Mouse (Mus musculus): ENCODE measurements around the gene Celsr2. TPM values are rescaled to one million over a fixed set of nuclear protein-coding genes. Genes with fewer than 3 reads are reported as not detected.

The Celsr2 gene
- 4.4 to 6.8 TPM (median 4.9 TPM) in 4 replicates for total RNA-seq (2023)

DNA sequence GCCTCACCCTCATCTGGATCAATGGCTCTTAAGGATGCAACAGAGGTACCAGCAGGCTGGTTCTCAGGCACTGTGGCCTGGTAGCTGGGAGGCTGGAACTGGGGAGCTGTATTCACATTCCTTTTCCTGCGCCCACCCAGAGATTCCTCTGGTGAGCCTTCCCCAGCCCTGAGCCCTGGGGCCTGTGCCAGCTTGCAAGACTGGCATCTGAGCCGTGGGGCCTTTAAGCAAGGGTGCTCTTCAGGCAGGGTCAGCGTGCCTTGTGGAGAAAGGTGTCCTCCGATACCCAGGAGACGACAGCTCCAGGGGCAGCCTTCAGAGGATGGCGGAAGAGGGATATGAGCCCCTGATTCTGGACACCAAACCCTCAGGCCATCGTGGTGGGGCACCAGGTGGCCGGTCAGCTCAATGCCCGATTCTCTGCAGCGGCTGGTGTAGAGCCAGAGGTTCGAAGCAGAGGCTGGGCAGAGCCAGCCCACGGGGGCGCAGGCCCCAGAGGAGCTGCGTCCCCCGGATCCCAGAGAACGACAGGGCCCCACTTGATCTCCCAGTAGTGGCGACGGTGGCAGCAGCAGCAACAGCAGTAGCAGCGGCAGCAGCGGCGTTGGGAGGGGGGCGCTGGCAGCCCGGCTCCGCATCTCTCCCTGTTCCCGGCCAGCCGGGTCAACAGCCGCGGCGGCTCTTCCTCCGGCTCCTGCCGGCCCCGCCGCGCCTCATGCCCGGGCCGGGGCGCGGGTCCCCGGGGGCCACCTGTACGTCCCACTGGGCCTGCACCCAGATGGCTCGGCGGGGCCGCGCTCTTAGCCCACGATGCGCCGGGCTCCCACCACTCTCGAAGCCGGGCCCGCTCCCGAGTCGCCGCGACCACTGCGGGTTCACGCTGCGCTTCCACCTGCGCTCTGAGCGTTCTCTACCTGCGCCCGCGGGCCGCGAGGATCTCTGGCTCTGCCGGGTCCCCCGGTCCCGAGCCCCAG is at the start of gene Celsr2:
TSS of gene Celsr2 (minus strand) at position 696 of the 974 bp plus-strand sequence.

GRCm38 (mm10) chr3:108444698-108445365 is 29.5 kb upstream of the Celsr2 start, which contains the start of gene Sars:
Sars (minus strand) TSS chr3:108445209.

GRCm38 (mm10) chr3:108383485-108384354 is 31.6 kb downstream of the Celsr2 start, which contains the start of gene Psrc1:
Psrc1 (plus strand) TSS chr3:108383839.

DNA sequence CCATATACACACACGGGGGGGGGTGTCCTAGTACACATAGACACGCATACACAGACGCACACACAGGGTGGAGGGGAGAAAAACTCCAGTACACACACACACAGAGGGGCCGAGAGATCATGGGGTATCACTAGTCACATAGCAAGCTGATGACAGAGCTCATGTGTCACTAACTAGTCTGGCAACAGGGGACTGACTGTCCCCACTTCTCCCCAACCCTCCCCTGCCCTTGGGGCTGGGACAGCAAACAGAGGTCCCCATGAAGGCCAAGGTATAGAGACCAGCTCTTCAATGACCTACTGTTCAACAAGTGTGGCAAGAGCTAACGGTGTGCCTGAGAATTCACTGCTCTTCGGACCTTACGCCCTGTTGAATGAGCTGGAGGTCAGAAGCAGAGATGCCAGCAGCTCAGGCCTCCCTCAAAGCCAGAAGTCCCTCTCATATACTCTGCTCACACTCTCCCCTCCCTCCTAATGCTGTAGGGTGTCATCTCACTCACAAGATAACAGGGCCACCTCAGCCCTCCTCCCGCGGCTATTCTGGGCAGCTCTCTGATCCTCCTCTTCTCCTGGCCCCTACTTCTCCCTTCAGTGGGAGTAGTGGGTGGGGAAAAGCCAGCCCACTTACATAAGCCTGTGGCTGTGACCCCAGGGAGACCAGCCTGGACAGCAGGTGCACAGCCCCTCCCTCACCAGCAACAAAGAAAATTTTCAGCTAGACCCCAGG is 50.9 kb downstream of the Celsr2 start, which contains the start of gene Mybphl:
TSS of gene Mybphl (plus strand) at position 642 of the 726 bp plus-strand sequence.

Other genes starting within 250 kb of the Celsr2 start
- 1.8 to 2.7 TPM (median 1.9 TPM) in 4 replicates for gene Amigo1, start 229.2 kb downstream of the Celsr2 start, total RNA-seq (2023)
- 27.9 to 29.8 TPM (median 28.9 TPM) in 4 replicates for gene Cyb561d1, start 214.3 kb downstream of the Celsr2 start, total RNA-seq (2023)
- gene Atxn7l2, start 204.6 kb downstream of the Celsr2 start, total RNA-seq (2023), result 35.2 to 39.3 TPM (median 36.6 TPM) in 4 replicates
- gene Sypl2, start 188.9 kb downstream of the Celsr2 start, total RNA-seq (2023), result not detected in 4 replicates
- gene Psma5, start 158.6 kb downstream of the Celsr2 start, total RNA-seq (2023), result 34.7 to 42.4 TPM (median 36.7 TPM) in 4 replicates
- gene Sort1, start 131.5 kb downstream of the Celsr2 start, total RNA-seq (2023), result 0.54 to 0.67 TPM (median 0.60 TPM) in 4 replicates
- gene Mybphl, start 50.6 kb downstream of the Celsr2 start, total RNA-seq (2023), result not detected in 4 replicates
- gene Psrc1, start 31.7 kb downstream of the Celsr2 start, total RNA-seq (2023), result 0.35 to 2.1 TPM (median 0.72 TPM) in 4 replicates
- gene Sars, start 29.7 kb upstream of the Celsr2 start, total RNA-seq (2023), result 116 to 136 TPM (median 133 TPM) in 4 replicates
- not detected in 4 replicates for gene 1700013F07Rik, start 118.6 kb upstream of the Celsr2 start, total RNA-seq (2023)
- gene 5330417C22Rik, start 121.0 kb upstream of the Celsr2 start, total RNA-seq (2023), result 0.09 to 0.13 TPM in 2 of 4 replicates, not detected in the others
- gene Tmem167b, start 146.9 kb upstream of the Celsr2 start, total RNA-seq (2023), result 39.8 to 42.2 TPM (median 40.4 TPM) in 4 replicates
- gene Taf13, start 156.1 kb upstream of the Celsr2 start, total RNA-seq (2023), result 29.1 to 36.1 TPM (median 34.6 TPM) in 4 replicates
- gene Wdr47, start 175.7 kb upstream of the Celsr2 start, total RNA-seq (2023), result 17.0 to 30.3 TPM (median 21.7 TPM) in 4 replicates
- gene Clcc1, start 238.4 kb upstream of the Celsr2 start, total RNA-seq (2023), result 31.9 to 44.0 TPM (median 39.7 TPM) in 4 replicates